Mouse (Mus musculus) Patski (cell line): Measurements from ENCODE around the gene Fyco1. TPM values are rescaled to one million over a fixed set of nuclear protein-coding genes. Genes with fewer than 3 reads are reported as not detected.

Experiments used
- ATAC-seq: fragments of 100-300 bp; one replicate; pipeline ENCODE4 v1.8.0; 2021
- CTCF ChIA-PET: fragments of 350-600 bp; sonication (Branson Sonifier 250); formaldehyde crosslinking; loops from one replicate; lab custom pipeline; 2022; ENCODE audit warnings: inconsistent platforms; lab: Charles Lee
- POLR2A ChIA-PET: fragments of 350-600 bp; sonication (Branson Sonifier 250); formaldehyde crosslinking; loops from one replicate; lab custom pipeline; 2022; ENCODE audit warnings: antibody characterized with exemption, inconsistent platforms; lab: Charles Lee
- DNase-seq: peaks from one replicate; pipeline ENCODE4 v3.0.0-alpha.2; 2011; ENCODE audit warnings: low read depth, low spot score
- H3K27me3 ChIP-seq: fragments of 371-371 bp; one replicate; pipeline ENCODE4 v1.5.1; 2021
- CTCF ChIP-seq: fragments of 100-300 bp; IDR thresholded peaks from one replicate; pipeline ENCODE4 v1.5.1; 2021
- in situ Hi-C: fragments of 300-500 bp; cut with MboI; formaldehyde crosslinking; loops from 3 replicates; pipeline ENCODE4 v1.11.1; 2018; ENCODE audit warnings: low pct_unique_long_range_greater_than_20kb, mixed read lengths
- polyA plus RNA-seq: library from polyadenylated mRNA; unstranded; gene quantifications from one replicate; pipeline ENCODE4 v1.2.3, GENCODE M21; 2021

The Fyco1 gene
- polyA plus RNA-seq, 1 experiment from 2014 or later, result 22.6 TPM

DNA sequence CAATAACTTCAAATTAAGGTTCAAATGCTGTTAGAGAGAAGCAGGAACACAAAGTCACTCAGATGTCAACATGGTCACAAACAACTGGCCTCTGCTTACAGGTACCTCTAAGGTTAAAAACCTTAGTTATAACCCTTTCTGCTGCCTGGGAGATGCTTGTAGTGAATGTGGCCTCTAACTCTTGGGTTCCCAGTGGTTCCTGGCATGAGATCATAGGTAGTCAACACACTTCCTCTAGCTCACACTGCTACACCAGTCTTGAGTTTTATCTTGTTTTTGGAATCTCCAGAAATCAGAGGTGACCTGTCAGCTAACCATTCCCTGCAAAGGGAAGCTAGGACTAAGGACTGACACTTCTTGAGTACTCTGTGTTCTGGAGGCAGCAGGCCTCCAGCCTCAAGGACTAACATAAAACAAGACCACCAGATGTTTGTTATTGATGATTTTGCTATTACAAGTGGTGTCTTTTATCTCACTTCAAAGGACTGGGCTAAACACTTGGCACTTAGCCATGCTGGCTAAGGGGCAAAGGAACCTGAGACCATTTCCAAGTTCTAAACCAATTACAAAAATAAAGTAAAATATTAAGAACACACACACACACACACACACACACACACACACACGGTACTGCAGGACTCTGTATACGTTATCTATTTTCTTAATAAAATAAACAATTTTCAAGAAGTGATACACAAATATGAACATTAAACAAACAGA, 1.6 kb downstream of the Fyco1 start:
- in situ Hi-C loops, result no loop called here
- POLR2A ChIA-PET, result no interaction called here
- ATAC-seq (no peak), DNase-seq (no peak)
- TF ChIP-seq CTCF, result no peak
- CTCF ChIA-PET, result no interaction called here
- H3K27me3 ChIP-seq, result no peaks in the 10 kb centered on the region

DNA sequence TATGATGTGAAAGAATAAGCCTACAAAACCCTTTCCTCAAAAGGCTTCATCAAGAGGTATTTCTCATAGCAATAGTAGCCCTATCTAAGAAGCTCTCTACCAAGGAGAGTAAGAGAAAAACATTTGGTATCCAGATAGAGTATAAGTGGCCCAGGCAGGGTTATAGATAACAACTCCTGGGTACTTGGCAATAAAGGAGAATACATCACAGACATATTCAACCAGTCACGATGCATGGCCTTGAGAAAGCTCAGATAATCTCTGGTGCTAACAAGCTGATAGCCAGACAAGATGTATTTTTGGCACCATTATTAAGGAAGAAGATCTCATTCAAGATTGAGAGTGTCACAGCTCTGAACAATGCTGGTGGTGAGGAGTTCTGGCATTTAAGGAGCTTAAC, 5.2 kb downstream of the Fyco1 start:
- ChIA-PET POLR2A (no interaction called here), CTCF (interaction anchor here (0.6 to 1.2 kb wide), 2 partner anchors 12 to 42 kb away, joined by 3 read pairs; no protein-coding TSS in a partner anchor)
- no peak for DNase-seq
- TF ChIP-seq CTCF, result no peak
- in situ Hi-C loops, result no loop called here
- ATAC-seq, result no peak
- H3K27me3 ChIP-seq, result no peaks in the 10 kb centered on the region

DNA sequence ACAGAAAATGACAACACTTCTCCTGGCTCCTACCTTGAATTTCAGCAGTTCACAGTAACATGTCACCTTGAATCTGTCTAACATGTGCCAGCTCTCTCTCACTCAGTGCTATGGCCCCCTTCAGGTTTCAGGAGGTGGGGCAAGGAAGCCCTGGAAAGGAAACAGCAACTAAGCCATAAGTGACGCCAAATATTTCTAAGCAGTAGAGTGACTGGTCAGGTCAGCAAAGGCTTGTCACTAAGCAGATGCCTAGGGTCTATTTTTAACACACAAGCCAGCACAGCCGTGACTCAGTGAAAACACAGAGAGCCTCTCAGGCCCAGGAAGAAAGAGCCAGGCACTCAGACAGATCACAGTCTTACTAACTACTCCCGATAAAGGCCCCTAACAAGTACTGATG, 6.6 kb downstream of the Fyco1 start:
- in situ Hi-C loops, result no loop called here
- no peaks in the 10 kb centered on the region for H3K27me3 ChIP-seq
- CTCF ChIA-PET, result interaction anchor here (1.1 kb wide), 2 partner anchors 9 to 42 kb away, joined by 3 read pairs; no protein-coding TSS in a partner anchor
- no peak for TF ChIP-seq CTCF
- ATAC-seq (peak; percentile 57), DNase-seq (no peak)
- POLR2A ChIA-PET, result no interaction called here

DNA sequence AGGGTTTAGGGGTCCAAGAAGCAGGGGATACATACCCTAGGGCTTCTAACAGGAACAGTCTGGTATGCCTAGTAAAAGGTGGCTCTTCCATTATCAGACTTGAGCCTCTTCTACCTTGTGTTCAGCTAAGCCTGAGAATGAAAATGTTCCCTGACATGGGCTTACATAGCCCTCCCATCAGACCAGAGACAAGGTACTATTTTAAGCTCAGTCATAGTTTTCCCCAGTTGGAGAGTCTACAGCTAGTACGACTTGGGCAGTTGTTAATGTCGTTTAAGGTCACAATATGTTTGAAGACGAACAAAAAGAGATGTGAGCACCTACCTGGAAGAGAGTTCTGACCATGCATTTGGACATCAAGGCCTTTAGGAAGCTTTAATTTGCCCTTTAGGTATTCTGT, 7.2 kb downstream of the Fyco1 start:
- H3K27me3 ChIP-seq, result no peaks in the 10 kb centered on the region
- CTCF ChIA-PET, result interaction anchor here (1.1 kb wide), 2 partner anchors 10 to 42 kb away, joined by 3 read pairs; no protein-coding TSS in a partner anchor
- POLR2A ChIA-PET, result interaction anchor here (0.9 kb wide), 1 partner anchor 17 kb away, joined by 3 read pairs; no protein-coding TSS in a partner anchor
- ATAC-seq (no peak), DNase-seq (no peak)
- in situ Hi-C loops, result no loop called here
- no peak for TF ChIP-seq CTCF

DNA sequence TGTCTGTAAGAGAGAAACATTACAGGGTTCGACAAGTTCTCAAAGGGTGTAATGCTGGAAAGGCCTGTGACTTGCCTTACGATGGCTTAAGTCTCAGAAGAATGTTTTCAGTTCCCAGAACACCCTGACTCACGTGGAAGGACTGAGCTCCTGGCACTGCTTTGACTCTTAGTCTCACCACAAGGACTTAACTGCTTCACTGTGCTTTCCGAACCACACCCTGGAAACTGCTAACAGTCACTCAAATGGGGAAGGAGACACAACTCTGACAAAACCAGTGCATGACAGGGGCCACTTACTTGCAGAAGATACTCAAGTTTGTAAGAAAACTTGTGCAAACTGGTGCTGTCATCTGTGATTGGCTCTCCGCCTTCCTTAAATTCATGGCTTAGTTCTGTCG, 11.5 kb downstream of the Fyco1 start:
- no peaks in the 10 kb centered on the region for H3K27me3 ChIP-seq
- POLR2A ChIA-PET, result no interaction called here
- CTCF ChIA-PET, result no interaction called here
- no peak for DNase-seq
- no peak for ATAC-seq
- in situ Hi-C loops, result no loop called here
- no peak for TF ChIP-seq CTCF

DNA sequence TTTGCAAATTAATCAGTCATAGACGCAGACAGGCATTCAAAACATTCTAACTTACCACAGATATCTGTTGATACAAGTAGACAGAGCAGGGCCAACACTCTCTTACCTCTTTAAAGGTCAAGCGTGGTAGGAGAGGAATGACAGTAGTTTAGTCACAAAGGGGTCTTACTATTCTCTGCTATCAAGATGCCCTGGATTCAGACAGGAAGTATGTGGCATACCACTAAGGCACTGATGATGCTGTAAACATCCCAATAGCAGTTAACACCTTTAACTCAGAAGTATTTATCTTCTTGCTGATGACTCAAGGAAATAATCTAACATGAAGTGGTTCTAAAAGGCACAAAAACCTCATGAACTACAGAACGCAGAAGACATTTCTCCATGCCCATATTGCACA, 15.8 kb downstream of the Fyco1 start:
- DNase-seq, result no peak
- ChIA-PET CTCF (no interaction called here), POLR2A (no interaction called here)
- in situ Hi-C loops, result no loop called here
- H3K27me3 ChIP-seq, result no peaks in the 10 kb centered on the region
- TF ChIP-seq CTCF, result no peak
- ATAC-seq, result no peak

DNA sequence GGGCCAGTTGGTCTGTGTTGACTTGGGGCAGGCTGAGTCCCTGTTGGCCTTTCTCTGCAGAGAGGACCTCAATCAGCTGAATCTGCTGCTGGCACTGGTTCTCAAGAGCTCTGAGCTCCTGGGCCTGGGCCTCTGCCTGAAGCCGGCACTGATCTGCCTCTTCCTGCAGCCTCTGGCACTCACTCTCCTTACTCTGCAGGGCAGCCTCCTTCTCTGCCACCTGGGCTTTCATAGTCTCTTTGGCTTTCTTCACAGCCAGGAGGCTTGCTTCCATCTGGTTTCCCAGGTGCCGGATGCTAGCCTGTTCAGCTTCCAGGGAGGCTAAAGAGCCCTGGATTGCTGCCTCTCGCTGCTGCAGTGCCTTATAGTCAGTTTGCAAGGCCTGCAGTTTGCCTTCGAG, 22.8 kb downstream of the Fyco1 start:
- in situ Hi-C loops, result no loop called here
- ChIA-PET CTCF (interaction anchor here (1.3 kb wide), 1 partner anchor 20 kb away, joined by 3 read pairs; no protein-coding TSS in a partner anchor), POLR2A (interaction anchor here (1.1 kb wide), 1 partner anchor 14 kb away, joined by 3 read pairs; no protein-coding TSS in a partner anchor)
- TF ChIP-seq CTCF, result no peak
- DNase-seq (no peak), ATAC-seq (no peak)
- H3K27me3 ChIP-seq, result no peaks in the 10 kb centered on the region

DNA sequence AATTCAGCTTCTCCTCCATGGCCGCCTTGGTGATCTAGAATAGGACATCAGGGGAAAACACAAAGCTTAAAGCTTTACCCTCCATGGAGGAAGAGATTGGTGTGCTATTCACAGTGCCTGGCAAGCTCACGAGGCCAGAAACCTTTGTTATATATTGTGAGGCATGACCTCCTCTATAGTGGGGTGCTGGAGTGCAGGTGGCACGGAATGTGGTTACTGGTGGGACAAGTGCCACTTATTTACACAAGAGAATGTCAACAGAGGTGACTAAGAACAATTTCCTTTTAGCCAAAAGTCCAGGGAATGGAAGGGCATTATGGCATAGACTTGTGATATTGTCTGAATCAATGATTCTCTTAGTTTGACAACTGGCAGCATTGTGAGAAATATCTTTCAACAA, 25.1 kb downstream of the Fyco1 start:
- DNase-seq (no peak), ATAC-seq (no peak)
- ChIA-PET CTCF (interaction anchor here (1.1 kb wide), 1 partner anchor 11 kb away, joined by 3 read pairs; no protein-coding TSS in a partner anchor), POLR2A (no interaction called here)
- in situ Hi-C loops, result no loop called here
- H3K27me3 ChIP-seq, result no peaks in the 10 kb centered on the region
- TF ChIP-seq CTCF, result no peak

DNA sequence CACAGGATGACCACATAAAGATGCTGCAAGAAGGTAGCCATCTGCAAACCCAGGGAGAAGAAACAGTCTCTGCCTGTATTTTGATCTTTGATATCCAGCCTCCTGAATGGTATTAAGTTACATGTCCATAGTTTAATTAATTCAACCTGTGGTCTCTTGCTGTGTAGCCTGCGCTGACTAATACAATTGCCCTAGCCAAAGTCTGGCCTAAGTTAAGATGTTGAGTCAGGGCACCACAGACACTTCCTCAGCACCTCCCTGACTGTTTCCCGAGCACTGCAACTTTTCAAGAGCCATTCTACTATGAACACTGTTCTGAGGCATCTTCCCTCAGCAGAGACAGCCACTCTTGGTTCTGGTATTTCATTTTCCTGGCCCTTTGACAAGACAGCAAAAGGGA, 33.1 kb downstream of the Fyco1 start:
- ATAC-seq (no peak), DNase-seq (no peak)
- H3K27me3 ChIP-seq, result no peaks in the 10 kb centered on the region
- ChIA-PET CTCF (no interaction called here), POLR2A (no interaction called here)
- no peak for TF ChIP-seq CTCF
- in situ Hi-C loops, result no loop called here

DNA sequence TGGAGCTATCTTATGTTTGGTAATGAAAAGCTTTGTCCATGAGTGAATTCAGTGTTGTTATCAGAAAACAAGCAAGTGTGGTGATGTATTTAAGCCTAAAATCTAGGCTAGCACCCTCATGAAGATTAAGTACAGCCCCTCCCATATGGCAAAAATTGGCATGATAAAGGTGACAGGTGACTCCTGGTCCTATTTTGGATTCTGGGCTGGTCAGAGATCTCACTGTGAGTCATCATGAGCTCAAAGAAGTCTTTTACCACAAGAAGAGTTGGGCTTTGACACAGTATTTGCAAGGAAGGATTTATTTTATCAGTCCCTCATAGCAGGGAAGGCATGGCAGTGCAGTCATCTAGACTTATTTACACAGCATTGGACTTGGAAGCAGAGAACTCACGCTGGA, 35.7 kb downstream of the Fyco1 start:
- ChIA-PET CTCF (no interaction called here), POLR2A (interaction anchor here (1.5 kb wide), 1 partner anchor 20 kb away, joined by 3 read pairs; no protein-coding TSS in a partner anchor)
- ATAC-seq (no peak), DNase-seq (no peak)
- no peaks in the 10 kb centered on the region for H3K27me3 ChIP-seq
- no peak for TF ChIP-seq CTCF
- in situ Hi-C loops, result no loop called here

DNA sequence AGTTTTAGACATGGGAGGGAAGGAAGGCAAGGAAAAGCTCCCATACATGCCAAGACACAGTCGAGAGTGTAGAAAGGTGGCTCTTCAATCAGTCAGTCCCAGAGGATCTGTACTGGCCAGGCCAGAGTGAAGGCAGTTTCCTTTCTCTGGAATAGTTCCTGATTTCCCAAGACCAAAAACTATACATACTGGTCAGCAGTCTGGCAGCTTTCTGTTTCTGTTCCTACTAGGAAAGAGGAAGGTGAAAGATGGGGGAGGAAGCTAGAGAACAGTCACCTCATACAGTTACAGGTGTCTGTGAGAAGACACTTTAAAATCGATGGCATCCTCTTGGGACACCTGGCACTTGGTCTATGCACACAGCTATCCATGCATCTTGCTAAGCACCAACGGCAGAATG, 36.3 kb downstream of the Fyco1 start:
- no peak for ATAC-seq
- POLR2A ChIA-PET, result interaction anchor here (1.5 kb wide), 1 partner anchor 19 kb away, joined by 3 read pairs; no protein-coding TSS in a partner anchor
- no peak for TF ChIP-seq CTCF
- CTCF ChIA-PET, result no interaction called here
- no peaks in the 10 kb centered on the region for H3K27me3 ChIP-seq
- DNase-seq, result no peak
- in situ Hi-C loops, result no loop called here
